Mouse (Mus musculus): Measurements from ENCODE around the gene Clcf1. TPM values are rescaled to one million over a fixed set of nuclear protein-coding genes. Genes with fewer than 3 reads are reported as not detected.

Clcf1 gene
- polyA plus RNA-seq, 1 experiment from 2014 or later, result 3.3 TPM

DNA sequence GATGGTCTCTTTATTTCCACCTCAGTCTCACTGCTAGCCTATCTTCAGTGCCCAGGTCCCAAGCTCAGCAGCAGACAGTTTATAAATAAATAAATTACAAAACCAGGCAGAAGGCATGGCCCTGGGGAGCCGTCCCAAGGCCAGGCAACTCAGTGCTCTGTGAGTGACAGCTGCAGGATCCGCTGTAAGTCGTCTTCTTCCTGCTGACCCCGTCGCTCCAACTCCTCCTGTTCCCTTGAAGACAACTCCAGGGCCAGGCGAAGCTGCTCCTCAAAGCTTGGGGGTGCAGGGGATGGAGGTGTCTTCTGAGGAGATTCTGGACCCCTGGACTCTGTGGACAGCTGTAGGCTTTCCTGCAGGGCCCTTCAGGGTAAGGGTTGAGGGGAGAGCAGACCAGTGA lies 56.1 kb downstream of the Clcf1 start:
- H3K9me3 ChIP-seq, result no peaks in the 10 kb centered on the region
- WGBS, result 69% methylated on average over 6 of the region's 6 CpGs
- H3K27me3 ChIP-seq (replicated peaks; ENCODE audit: low read depth, poor library complexity, severe bottlenecking), result peaks cover 56% of the 10 kb centered on the region
- H3K4me3 ChIP-seq, result no peak overlapping the region
- H3K4me1 ChIP-seq, result peaks cover 12% of the 10 kb centered on the region
- H3K27ac ChIP-seq (replicated peaks), result no peak overlapping the region
- no peak for DNase-seq (ENCODE audit: low spot score)
- H3K36me3 ChIP-seq (replicated peaks), result peaks cover 6% of the 10 kb centered on the region; the same call in 1 of the 2 replicates

DNA sequence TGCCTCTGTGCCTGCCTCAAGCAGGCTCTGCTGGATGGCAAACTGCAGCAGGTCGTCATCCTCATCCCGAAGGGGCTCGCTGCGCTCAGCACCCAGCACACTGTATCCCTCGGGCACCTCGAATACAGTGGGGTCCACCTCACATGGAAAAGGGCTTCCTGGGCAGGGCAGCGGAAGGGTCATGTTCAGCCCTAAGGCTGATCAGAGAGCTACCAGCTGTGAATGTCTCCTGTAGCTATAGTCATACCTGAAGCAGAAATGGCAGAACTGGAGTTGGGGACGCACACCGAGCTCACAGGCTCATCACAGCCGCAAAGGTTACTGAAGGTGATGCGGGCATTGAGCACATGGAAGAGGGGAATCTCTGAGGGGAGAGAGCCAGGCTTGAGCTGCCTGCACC lies 56.9 kb downstream of the Clcf1 start:
- H3K9me3 ChIP-seq, result no peaks in the 10 kb centered on the region; the same call in 1 of the 2 replicates
- peaks cover 12% of the 10 kb centered on the region for H3K4me1 ChIP-seq
- no peak for DNase-seq (ENCODE audit: low spot score)
- peaks cover 52% of the 10 kb centered on the region for H3K27me3 ChIP-seq (replicated peaks; ENCODE audit: low read depth, poor library complexity, severe bottlenecking)
- peaks cover 6% of the 10 kb centered on the region; the same call in 1 of the 2 replicates for H3K36me3 ChIP-seq (replicated peaks)
- H3K4me3 ChIP-seq, result no peak overlapping the region
- H3K27ac ChIP-seq (replicated peaks), result no peak overlapping the region
- 93% methylated on average over 11 of the region's 11 CpGs for WGBS

Small RNAs within 50 kb of the gene (microRNA-seq; reads per million reads assigned to microRNA genes)
- gene Gm26115 (not detected), gene Mir6985 (not detected)

Other genes starting within 250 kb of the Clcf1 start
- gene Aldh3b2, start 241.9 kb upstream of the Clcf1 start, polyA plus RNA-seq (2016; fragmentation: Nextera tagmentation; extraction: Ambion mirVana), result 1.1 and 1.2 TPM in 2 replicates
- 3.1 and 3.2 TPM in 2 replicates for gene Acy3, start 227.7 kb upstream of the Clcf1 start, polyA plus RNA-seq (2016; fragmentation: Nextera tagmentation; extraction: Ambion mirVana)
- gene Tbx10, start 221.5 kb upstream of the Clcf1 start, polyA plus RNA-seq (2016; fragmentation: Nextera tagmentation; extraction: Ambion mirVana), result 0.21 and 1.0 TPM in 2 replicates
- 30.6 and 31.6 TPM in 2 replicates for gene Nudt8, start 213.7 kb upstream of the Clcf1 start, polyA plus RNA-seq (2016; fragmentation: Nextera tagmentation; extraction: Ambion mirVana)
- 4.5 and 4.6 TPM in 2 replicates for gene Gm49405, start 213.6 kb upstream of the Clcf1 start, polyA plus RNA-seq (2016; fragmentation: Nextera tagmentation; extraction: Ambion mirVana)
- 4.7 and 5.7 TPM in 2 replicates for gene Doc2g, start 210.9 kb upstream of the Clcf1 start, polyA plus RNA-seq (2016; fragmentation: Nextera tagmentation; extraction: Ambion mirVana)
- 211 and 217 TPM in 2 replicates for gene Ndufv1, start 201.4 kb upstream of the Clcf1 start, polyA plus RNA-seq (2016; fragmentation: Nextera tagmentation; extraction: Ambion mirVana)
- 456 and 458 TPM in 2 replicates for gene Gstp1, start 176.3 kb upstream of the Clcf1 start, polyA plus RNA-seq (2016; fragmentation: Nextera tagmentation; extraction: Ambion mirVana)
- 3.7 and 9.1 TPM in 2 replicates for gene Gstp2, start 168.2 kb upstream of the Clcf1 start, polyA plus RNA-seq (2016; fragmentation: Nextera tagmentation; extraction: Ambion mirVana)
- gene Gstp3, start 154.7 kb upstream of the Clcf1 start, polyA plus RNA-seq (2016; fragmentation: Nextera tagmentation; extraction: Ambion mirVana), result not detected in 2 replicates
- gene Cabp2, start 132.7 kb upstream of the Clcf1 start, polyA plus RNA-seq (2016; fragmentation: Nextera tagmentation; extraction: Ambion mirVana), result not detected in 2 replicates
- gene Cdk2ap2, start 117.1 kb upstream of the Clcf1 start, polyA plus RNA-seq (2016; fragmentation: Nextera tagmentation; extraction: Ambion mirVana), result 77.2 and 80.2 TPM in 2 replicates
- 9.9 and 11.0 TPM in 2 replicates for gene Pitpnm1, start 114.2 kb upstream of the Clcf1 start, polyA plus RNA-seq (2016; fragmentation: Nextera tagmentation; extraction: Ambion mirVana)
- gene Aip, start 88.4 kb upstream of the Clcf1 start, polyA plus RNA-seq (2016; fragmentation: Nextera tagmentation; extraction: Ambion mirVana), result 70.9 and 71.1 TPM in 2 replicates
- gene Gpr152, start 74.5 kb upstream of the Clcf1 start, polyA plus RNA-seq (2016; fragmentation: Nextera tagmentation; extraction: Ambion mirVana), result not detected in 2 replicates
- gene Cabp4, start 70.2 kb upstream of the Clcf1 start, polyA plus RNA-seq (2016; fragmentation: Nextera tagmentation; extraction: Ambion mirVana), result 0.14 TPM in 1 of 2 replicates, not detected in the other
- 130 and 134 TPM in 2 replicates for gene Coro1b, start 65.6 kb upstream of the Clcf1 start, polyA plus RNA-seq (2016; fragmentation: Nextera tagmentation; extraction: Ambion mirVana)
- gene Ptprcap, start 60.6 kb upstream of the Clcf1 start, polyA plus RNA-seq (2016; fragmentation: Nextera tagmentation; extraction: Ambion mirVana), result 0.58 TPM in 1 of 2 replicates, not detected in the other
- gene Rps6kb2, start 50.9 kb upstream of the Clcf1 start, polyA plus RNA-seq (2016; fragmentation: Nextera tagmentation; extraction: Ambion mirVana), result 66.1 and 68.5 TPM in 2 replicates
- 2.7 and 4.4 TPM in 2 replicates for gene Carns1, start 38.8 kb upstream of the Clcf1 start, polyA plus RNA-seq (2016; fragmentation: Nextera tagmentation; extraction: Ambion mirVana)
- gene Tbc1d10c, start 23.0 kb upstream of the Clcf1 start, polyA plus RNA-seq (2016; fragmentation: Nextera tagmentation; extraction: Ambion mirVana), result 0.57 and 1.4 TPM in 2 replicates
- 1,000 and 1,025 TPM in 2 replicates for gene Ppp1ca, start 22.2 kb upstream of the Clcf1 start, polyA plus RNA-seq (2016; fragmentation: Nextera tagmentation; extraction: Ambion mirVana)
- gene Rad9a, start 12.6 kb upstream of the Clcf1 start, polyA plus RNA-seq (2016; fragmentation: Nextera tagmentation; extraction: Ambion mirVana), result 58.1 and 58.2 TPM in 2 replicates
- gene AC109138.7, start 119 bp downstream of the Clcf1 start, polyA plus RNA-seq (2016; fragmentation: Nextera tagmentation; extraction: Ambion mirVana), result not detected in 2 replicates
- gene Pold4, start 17.7 kb downstream of the Clcf1 start, polyA plus RNA-seq (2016; fragmentation: Nextera tagmentation; extraction: Ambion mirVana), result 13.7 and 15.1 TPM in 2 replicates
- 4.2 and 4.5 TPM in 2 replicates for gene Ssh3, start 54.9 kb downstream of the Clcf1 start, polyA plus RNA-seq (2016; fragmentation: Nextera tagmentation; extraction: Ambion mirVana)
- gene Ankrd13d, start 68.9 kb downstream of the Clcf1 start, polyA plus RNA-seq (2016; fragmentation: Nextera tagmentation; extraction: Ambion mirVana), result 6.3 and 7.6 TPM in 2 replicates
- 12.5 and 14.8 TPM in 2 replicates for gene Grk2, start 92.0 kb downstream of the Clcf1 start, polyA plus RNA-seq (2016; fragmentation: Nextera tagmentation; extraction: Ambion mirVana)
- gene Kdm2a, start 184.0 kb downstream of the Clcf1 start, polyA plus RNA-seq (2016; fragmentation: Nextera tagmentation; extraction: Ambion mirVana), result 68.6 and 69.6 TPM in 2 replicates
- gene Rhod, start 225.2 kb downstream of the Clcf1 start, polyA plus RNA-seq (2016; fragmentation: Nextera tagmentation; extraction: Ambion mirVana), result 31.5 and 31.8 TPM in 2 replicates

Data from embryonic facial prominence, embryonic 10.5 days (tissue).